Mouse (Mus musculus): Measurements from ENCODE around the gene Jtb. TPM values are rescaled to one million over a fixed set of nuclear protein-coding genes. Genes with fewer than 3 reads are reported as not detected.
"Not testable (repeated sequence)": the region's sequence is repeated elsewhere in the genome, so short reads cannot be mapped to it uniquely, and the experiment has no call there.

The Jtb gene
- polyA plus RNA-seq, 1 experiment from 2014 or later, result 124 TPM

GRCm38 (mm10) chr3:90253174-90253573, 21.8 kb downstream of the Jtb start:
- not testable (repeated sequence) for H3K27ac ChIP-seq (ENCODE audit: low read depth, low read length); H3K27me3 ChIP-seq (replicated peaks; ENCODE audit: control insufficient read depth, insufficient read depth, low read length); DNase-seq (ENCODE audit: low spot score); H3K4me3 ChIP-seq (ENCODE audit: low read depth, low read length); H3K9me3 ChIP-seq (replicated peaks; ENCODE audit: control insufficient read depth, low read length); H3K9ac ChIP-seq (ENCODE audit: low read length)
- WGBS, result 87% methylated on average over 1 of the region's 1 CpGs
- peak overlapping the region; percentile 73 for H3K4me2 ChIP-seq (ENCODE audit: low read length)
- H3K4me1 ChIP-seq (ENCODE audit: control insufficient read depth, insufficient read depth, low read length), result peaks cover 10% of the 10 kb centered on the region
- ATAC-seq, result peak; percentile 1; the same call in 1 of the 2 replicates
- peaks cover 25% of the 10 kb centered on the region for H3K36me3 ChIP-seq (ENCODE audit: control insufficient read depth, insufficient read depth, low read length)

DNA sequence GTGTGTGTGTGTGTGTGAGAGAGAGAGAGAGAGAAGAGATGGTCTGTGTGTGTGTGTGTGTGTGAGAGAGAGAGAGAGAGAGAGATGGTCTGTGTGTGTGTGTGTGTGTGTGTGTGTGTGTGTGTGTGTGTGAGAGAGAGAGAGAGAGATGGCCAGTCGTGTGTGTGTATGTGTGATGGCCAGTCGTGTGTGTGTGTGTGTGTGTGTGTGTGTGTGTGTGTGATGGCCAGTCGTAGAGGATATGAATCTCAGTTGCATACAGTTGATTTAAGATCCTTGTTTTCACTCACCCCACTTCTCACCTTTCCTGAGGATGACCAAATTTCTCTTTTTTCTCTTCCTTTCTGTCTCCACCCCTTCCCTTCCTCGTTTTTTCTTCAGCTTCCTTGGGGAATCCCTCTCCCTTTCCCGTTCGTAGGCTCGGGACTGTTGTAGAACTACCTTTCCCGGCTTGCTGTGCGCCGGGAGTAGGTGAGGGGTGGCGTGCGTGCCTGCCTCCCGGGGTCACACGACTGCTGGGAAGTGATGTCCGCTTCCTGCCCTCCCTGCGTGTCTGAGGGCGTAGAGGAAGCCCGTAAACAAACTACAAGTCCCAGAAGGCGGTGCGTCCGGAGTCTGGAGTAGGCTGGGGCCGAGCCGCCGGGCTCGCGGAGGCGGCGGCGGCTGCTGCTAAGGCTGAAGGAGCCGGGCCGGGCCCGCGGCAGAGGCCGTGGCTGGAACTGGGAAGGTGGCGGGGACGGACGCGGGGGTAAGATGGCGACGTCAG, 22.4 kb downstream of the Jtb start, which contains the start of gene Crtc2:
TSS of gene Crtc2 (plus strand) at position 511 of the 766 bp plus-strand sequence.
- H3K9me3 ChIP-seq (replicated peaks; ENCODE audit: control insufficient read depth, low read length), result no peaks in the 10 kb centered on the region
- DNase-seq (ENCODE audit: low spot score), result peak; percentile 99
- 2% methylated on average over 40 of the region's 40 CpGs for WGBS
- peak within 1 kb of the TSS; percentile 73 for H3K4me2 ChIP-seq (ENCODE audit: low read length)
- H3K4me3 ChIP-seq (ENCODE audit: low read depth, low read length), result peak within 1 kb of the TSS; percentile 96
- ATAC-seq, result peak; percentile 98
- peak within 1 kb of the TSS; percentile 96 for H3K9ac ChIP-seq (ENCODE audit: low read length)
- H3K27ac ChIP-seq (ENCODE audit: low read depth, low read length), result peak within 1 kb of the TSS; percentile 84
- peaks cover 29% of the 10 kb centered on the region for H3K36me3 ChIP-seq (ENCODE audit: control insufficient read depth, insufficient read depth, low read length)
- no peaks in the 10 kb centered on the region for H3K27me3 ChIP-seq (replicated peaks; ENCODE audit: control insufficient read depth, insufficient read depth, low read length)
- H3K4me1 ChIP-seq (ENCODE audit: control insufficient read depth, insufficient read depth, low read length), result peaks cover 6% of the 10 kb centered on the region

GRCm38 (mm10) chr3:90254419-90255193, 23.2 kb downstream of the Jtb start:
- Histone ChIP-seq H3K4me2 (ENCODE audit: low read length) (peak overlapping the region; percentile 73), H3K9me3 (replicated peaks; ENCODE audit: control insufficient read depth, low read length) (no peaks in the 10 kb centered on the region), H3K27ac (ENCODE audit: low read depth, low read length) (peak overlapping the region; percentile 84), H3K9ac (ENCODE audit: low read length) (peak overlapping the region; percentile 96), H3K27me3 (replicated peaks; ENCODE audit: control insufficient read depth, insufficient read depth, low read length) (no peaks in the 10 kb centered on the region), H3K36me3 (ENCODE audit: control insufficient read depth, insufficient read depth, low read length) (peaks cover 37% of the 10 kb centered on the region), H3K4me3 (ENCODE audit: low read depth, low read length) (peak overlapping the region; percentile 96), H3K4me1 (ENCODE audit: control insufficient read depth, insufficient read depth, low read length) (peaks cover 6% of the 10 kb centered on the region)
- DNase-seq (ENCODE audit: low spot score) (no peak), ATAC-seq (peak; percentile 65)
- under 1% methylated on average over 41 of the region's 41 CpGs for WGBS

GRCm38 (mm10) chr3:90255194-90255565, 23.8 kb downstream of the Jtb start:
- Histone ChIP-seq H3K9ac (ENCODE audit: low read length) (peak overlapping the region; percentile 96), H3K36me3 (ENCODE audit: control insufficient read depth, insufficient read depth, low read length) (peaks cover 42% of the 10 kb centered on the region), H3K27me3 (replicated peaks; ENCODE audit: control insufficient read depth, insufficient read depth, low read length) (no peaks in the 10 kb centered on the region), H3K9me3 (replicated peaks; ENCODE audit: control insufficient read depth, low read length) (no peaks in the 10 kb centered on the region), H3K4me1 (ENCODE audit: control insufficient read depth, insufficient read depth, low read length) (peaks cover 6% of the 10 kb centered on the region), H3K4me2 (ENCODE audit: low read length) (peak overlapping the region; percentile 73), H3K4me3 (ENCODE audit: low read depth, low read length) (peak overlapping the region; percentile 96), H3K27ac (ENCODE audit: low read depth, low read length) (no peak overlapping the region)
- ATAC-seq, result no peak
- 17% methylated on average over 2 of the region's 2 CpGs for WGBS
- DNase-seq (ENCODE audit: low spot score), result no peak

DNA sequence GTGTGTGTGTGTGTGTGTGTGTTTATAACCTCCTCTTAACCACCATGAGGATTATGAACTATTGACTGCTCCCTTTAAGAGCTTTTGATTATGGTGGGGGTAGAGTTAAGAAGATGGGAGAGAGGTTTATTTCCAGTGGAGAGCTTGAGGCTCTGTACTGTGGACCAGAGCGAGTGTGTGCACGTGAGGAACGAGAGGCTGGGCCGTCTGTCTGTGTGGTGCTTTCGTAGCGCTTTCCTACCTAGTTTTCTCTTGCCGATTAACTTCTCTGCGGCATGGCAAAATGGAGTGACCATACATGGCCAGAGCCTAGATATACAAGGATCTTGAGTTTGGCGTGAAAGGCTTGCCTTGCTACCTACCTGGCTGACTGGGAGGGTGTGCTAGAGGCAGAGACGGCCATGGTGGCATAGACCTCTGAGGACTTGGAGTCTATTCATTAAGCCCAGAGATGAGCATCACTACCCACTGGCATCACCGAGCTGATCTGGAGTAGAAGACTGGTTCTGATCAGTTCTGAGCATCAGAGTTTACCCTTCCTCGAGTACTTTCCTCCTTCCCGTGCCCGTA, 24.5 kb downstream of the Jtb start:
- H3K36me3 ChIP-seq (ENCODE audit: control insufficient read depth, insufficient read depth, low read length), result peaks cover 49% of the 10 kb centered on the region
- H3K4me3 ChIP-seq (ENCODE audit: low read depth, low read length), result no peak overlapping the region
- H3K9me3 ChIP-seq (replicated peaks; ENCODE audit: control insufficient read depth, low read length), result no peaks in the 10 kb centered on the region
- ATAC-seq, result no peak
- H3K27me3 ChIP-seq (replicated peaks; ENCODE audit: control insufficient read depth, insufficient read depth, low read length), result no peaks in the 10 kb centered on the region
- H3K4me1 ChIP-seq (ENCODE audit: control insufficient read depth, insufficient read depth, low read length), result peaks cover 6% of the 10 kb centered on the region
- peak overlapping the region; percentile 21; the same call in 1 of the 2 replicates for H3K9ac ChIP-seq (ENCODE audit: low read length)
- no peak overlapping the region for H3K27ac ChIP-seq (ENCODE audit: low read depth, low read length)
- 90% methylated on average over 14 of the region's 14 CpGs for WGBS
- H3K4me2 ChIP-seq (ENCODE audit: low read length), result peak overlapping the region; percentile 73
- no peak for DNase-seq (ENCODE audit: low spot score)

- Histone ChIP-seq H3K9ac (ENCODE audit: low read length) (no peak overlapping the region), H3K4me1 (ENCODE audit: control insufficient read depth, insufficient read depth, low read length) (peaks cover 6% of the 10 kb centered on the region), H3K9me3 (replicated peaks; ENCODE audit: control insufficient read depth, low read length) (no peaks in the 10 kb centered on the region), H3K27me3 (replicated peaks; ENCODE audit: control insufficient read depth, insufficient read depth, low read length) (no peaks in the 10 kb centered on the region), H3K4me3 (ENCODE audit: low read depth, low read length) (no peak overlapping the region), H3K36me3 (ENCODE audit: control insufficient read depth, insufficient read depth, low read length) (peaks cover 52% of the 10 kb centered on the region), H3K27ac (ENCODE audit: low read depth, low read length) (no peak overlapping the region), H3K4me2 (ENCODE audit: low read length) (no peak overlapping the region)
- 94% methylated on average over 19 of the region's 19 CpGs for WGBS
- DNase-seq (ENCODE audit: low spot score), result no peak
- no peak for ATAC-seq
Measured at GRCm38 (mm10) chr3:90256731-90257530, 25.5 kb downstream of the Jtb start.

DNA sequence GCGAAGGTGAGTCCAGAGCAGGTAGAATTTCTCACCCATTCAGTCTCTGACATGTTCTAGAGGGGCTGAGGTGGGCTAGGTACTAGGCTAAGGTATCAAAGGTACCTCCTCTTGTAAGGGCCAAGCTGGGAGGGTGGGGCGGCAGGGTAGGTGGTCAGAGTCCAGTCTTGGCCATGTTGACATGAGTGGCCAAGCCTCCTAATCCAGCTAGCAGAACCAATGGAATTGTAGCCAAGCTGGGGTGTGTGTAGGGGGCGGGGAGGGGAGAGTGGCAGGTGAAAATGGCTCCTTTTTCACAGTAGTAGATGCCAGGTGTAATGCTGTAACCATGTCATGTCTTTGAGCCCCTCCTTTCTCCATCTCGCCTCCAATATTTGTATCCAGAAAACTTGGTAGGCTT, 27.1 kb downstream of the Jtb start:
- WGBS, result 95% methylated on average over 4 of the region's 4 CpGs
- no peak for DNase-seq (ENCODE audit: low spot score)

GRCm38 (mm10) chr3:90263121-90263771, 31.8 kb downstream of the Jtb start:
- peaks cover 60% of the 10 kb centered on the region for H3K36me3 ChIP-seq (ENCODE audit: control insufficient read depth, insufficient read depth, low read length)
- no peak overlapping the region for H3K27ac ChIP-seq (ENCODE audit: low read depth, low read length)
- no peak overlapping the region for H3K4me2 ChIP-seq (ENCODE audit: low read length)
- no peaks in the 10 kb centered on the region for H3K9me3 ChIP-seq (replicated peaks; ENCODE audit: control insufficient read depth, low read length)
- WGBS, result 95% methylated on average over 5 of the region's 5 CpGs
- peaks cover 4% of the 10 kb centered on the region; the same call in 1 of the 2 replicates for H3K4me1 ChIP-seq (ENCODE audit: control insufficient read depth, insufficient read depth, low read length)
- no peak for DNase-seq (ENCODE audit: low spot score)
- H3K27me3 ChIP-seq (replicated peaks; ENCODE audit: control insufficient read depth, insufficient read depth, low read length), result no peaks in the 10 kb centered on the region
- H3K4me3 ChIP-seq (ENCODE audit: low read depth, low read length), result no peak overlapping the region
- no peak for ATAC-seq
- no peak overlapping the region for H3K9ac ChIP-seq (ENCODE audit: low read length)

More for the DNA sequence above, 27.1 kb downstream of the Jtb start:
- H3K27ac ChIP-seq (ENCODE audit: low read depth, low read length), result no peak overlapping the region
- H3K27me3 ChIP-seq (replicated peaks; ENCODE audit: control insufficient read depth, insufficient read depth, low read length), result no peaks in the 10 kb centered on the region
- H3K4me2 ChIP-seq (ENCODE audit: low read length), result no peak overlapping the region
- ATAC-seq, result no peak
- H3K4me1 ChIP-seq (ENCODE audit: control insufficient read depth, insufficient read depth, low read length), result peaks cover 6% of the 10 kb centered on the region
- H3K4me3 ChIP-seq (ENCODE audit: low read depth, low read length), result no peak overlapping the region
- no peak overlapping the region for H3K9ac ChIP-seq (ENCODE audit: low read length)
- peaks cover 67% of the 10 kb centered on the region for H3K36me3 ChIP-seq (ENCODE audit: control insufficient read depth, insufficient read depth, low read length)
- no peaks in the 10 kb centered on the region for H3K9me3 ChIP-seq (replicated peaks; ENCODE audit: control insufficient read depth, low read length)

Data from forebrain, embryonic 14.5 days (tissue).